Mouse (Mus musculus): ENCODE results near the gene Alkbh3.

- no peak for TF ChIP-seq CTCF (IDR thresholded peaks at IDR 0.05; ENCODE audit: insufficient read depth, low read length)
- no peak for TF ChIP-seq POLR2A (IDR thresholded peaks at IDR 0.05; ENCODE audit: borderline replicate concordance, extremely low read depth, low read depth, low read length)
These were observed 28.0 kb downstream of the Alkbh3 start for GRCm38 (mm10) chr2:93982457-93983235.

Measured in lung, adult 2 months (tissue).